Mouse (Mus musculus) skeletal muscle tissue, adult 2 months (tissue): ENCODE measurements around the gene Dbh.

Source experiments
- DNase-seq: peaks from one replicate; pipeline ENCODE4 v3.0.0-alpha.2; 2012; ENCODE audit warnings: low read depth, low spot score

Dbh gene

GRCm38 (mm10) chr2:27218569-27218968 lies 53.5 kb downstream of the Dbh start:
- DNase-seq = no peak

- no peak for DNase-seq
These were observed 58.0 kb downstream of the Dbh start for GRCm38 (mm10) chr2:27223012-27223421.

DNA sequence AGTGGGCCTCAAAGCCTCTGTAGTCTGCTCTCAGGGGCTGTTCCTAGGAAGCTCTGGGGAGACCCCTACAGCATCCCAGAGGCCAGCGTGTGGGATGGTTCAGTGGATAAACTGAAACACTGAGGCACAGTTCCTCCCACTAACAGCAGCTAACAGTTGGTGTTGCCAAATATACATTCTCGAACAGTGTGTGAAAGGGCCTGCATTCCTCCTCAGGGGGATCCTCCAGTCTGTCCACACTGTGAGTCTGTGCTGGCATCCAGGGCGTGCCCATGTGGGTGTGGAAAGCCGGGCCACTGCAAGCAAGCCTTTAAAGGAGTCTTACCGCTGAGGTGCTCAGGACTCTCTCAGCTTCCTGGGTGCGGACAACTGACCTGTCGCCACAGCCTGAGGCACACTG lies 61.5 kb downstream of the Dbh start:
- no peak for DNase-seq

DNA sequence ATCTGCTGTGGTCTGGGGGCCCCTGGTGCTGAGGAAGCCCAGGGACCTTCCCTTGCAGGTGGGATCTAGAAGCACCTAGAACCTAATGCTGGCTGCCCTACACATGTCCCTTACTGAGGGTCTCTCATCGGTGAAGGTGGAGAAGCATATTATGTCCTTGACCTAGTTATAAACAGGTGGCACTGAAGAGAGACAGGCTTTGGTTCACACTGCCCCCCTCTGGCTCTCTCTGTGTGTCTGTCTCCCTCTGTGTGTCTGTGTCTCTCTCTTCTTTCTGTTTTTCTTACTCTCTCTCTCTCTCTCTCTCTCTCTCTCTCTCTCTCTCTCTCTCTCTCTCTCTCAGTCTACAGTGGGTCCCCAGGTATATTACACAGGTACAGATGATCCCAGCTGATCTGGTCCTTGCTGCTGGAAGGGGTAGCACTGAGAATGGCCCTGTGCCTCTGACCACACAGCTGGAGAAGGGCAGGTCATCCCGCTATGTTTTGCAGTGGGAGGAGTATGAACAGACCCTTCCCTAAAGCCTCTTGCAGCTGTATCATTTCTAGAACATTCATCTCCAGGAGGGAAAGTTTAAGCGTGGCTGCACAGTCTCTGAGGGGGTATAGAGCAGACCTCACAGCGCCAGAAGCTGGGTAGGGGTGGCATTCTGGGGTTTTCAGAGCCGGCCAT lies 63.9 kb downstream of the Dbh start:
- DNase-seq = no peak

DNA sequence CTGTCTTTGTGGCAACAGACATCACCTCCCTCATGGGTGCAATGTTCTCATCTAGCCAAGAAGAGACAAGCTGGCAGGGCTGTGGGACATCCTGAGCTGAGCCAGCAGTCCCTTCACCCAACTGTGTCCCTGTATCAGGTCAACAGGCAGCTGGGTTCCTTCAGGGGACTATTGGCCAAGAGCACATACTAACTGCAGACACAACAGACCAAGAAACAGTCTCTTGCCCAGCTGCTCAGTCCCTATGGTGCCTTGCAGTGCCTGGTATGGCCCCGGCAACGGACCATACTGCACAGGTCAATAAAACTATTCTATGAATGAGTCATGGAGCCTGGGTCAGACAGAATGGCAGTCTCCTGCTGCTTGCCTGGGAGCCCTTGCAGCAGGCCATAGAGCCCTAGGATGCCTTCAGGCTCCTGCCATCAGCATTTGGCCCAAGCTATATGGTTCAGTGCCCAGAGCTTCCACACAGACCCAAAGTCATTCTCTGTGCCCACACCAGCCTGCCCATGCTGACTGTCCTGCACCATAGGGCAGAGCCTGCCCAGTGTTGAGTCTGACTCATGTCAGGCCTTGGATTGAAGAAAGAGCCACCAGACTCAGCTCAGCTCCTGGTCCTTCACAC lies 64.6 kb downstream of the Dbh start:
- DNase-seq = no peak

GRCm38 (mm10) chr2:27232376-27232775 lies 67.3 kb downstream of the Dbh start:
- DNase-seq = no peak
